Mouse (Mus musculus): ENCODE data around the gene 4933411K16Rik.

The 4933411K16Rik gene

GRCm38 (mm10) chr19:42035456-42036248 lies 16.4 kb upstream of the 4933411K16Rik start, which contains the start of gene Ankrd2:
Gene Ankrd2, plus strand, starts transcription at chr19:42036000.
- peak; percentile 95 for DNase-seq

GRCm38 (mm10) chr19:42036357-42036756 lies 15.7 kb upstream of the 4933411K16Rik start:
- no peak for DNase-seq

GRCm38 (mm10) chr19:42037167-42037702 lies 14.8 kb upstream of the 4933411K16Rik start:
- DNase-seq, result no peak

- DNase-seq, result no peak
Observed at GRCm38 (mm10) chr19:42038310-42038709, 13.7 kb upstream of the 4933411K16Rik start.

DNA sequence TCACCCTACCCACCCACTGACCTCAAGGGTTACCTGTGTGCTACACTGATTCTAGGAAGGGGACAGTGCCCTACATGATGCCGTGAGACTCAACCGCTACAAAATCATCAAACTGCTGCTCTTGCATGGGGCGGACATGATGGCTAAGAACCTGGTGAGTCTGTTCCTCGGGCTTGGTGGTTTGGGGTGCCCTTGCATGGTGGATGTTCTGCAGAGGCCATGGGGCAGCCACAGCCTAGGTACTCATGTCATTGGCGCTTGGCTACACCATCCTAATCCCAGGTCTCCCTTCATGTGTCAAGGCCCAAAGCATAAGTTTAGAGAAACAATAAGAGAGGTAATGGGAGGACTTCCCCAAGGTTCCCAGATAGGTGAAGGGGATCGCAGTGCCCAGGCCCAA lies 8.1 kb upstream of the 4933411K16Rik start:
- DNase-seq, result no peak

- DNase-seq, result peak; percentile 94
Observed at GRCm38 (mm10) chr19:42045269-42046102, 6.6 kb upstream of the 4933411K16Rik start, which contains the start of gene Hoga1. Gene Hoga1, plus strand, starts transcription at chr19:42045610.

- DNase-seq, result peak in 1 of 2 experiments; percentile 51
Observed at GRCm38 (mm10) chr19:42050251-42050650, 1.8 kb upstream of the 4933411K16Rik start.

- no peak for DNase-seq
Observed at GRCm38 (mm10) chr19:42051351-42051750, 697 bp upstream of the 4933411K16Rik start.

DNA sequence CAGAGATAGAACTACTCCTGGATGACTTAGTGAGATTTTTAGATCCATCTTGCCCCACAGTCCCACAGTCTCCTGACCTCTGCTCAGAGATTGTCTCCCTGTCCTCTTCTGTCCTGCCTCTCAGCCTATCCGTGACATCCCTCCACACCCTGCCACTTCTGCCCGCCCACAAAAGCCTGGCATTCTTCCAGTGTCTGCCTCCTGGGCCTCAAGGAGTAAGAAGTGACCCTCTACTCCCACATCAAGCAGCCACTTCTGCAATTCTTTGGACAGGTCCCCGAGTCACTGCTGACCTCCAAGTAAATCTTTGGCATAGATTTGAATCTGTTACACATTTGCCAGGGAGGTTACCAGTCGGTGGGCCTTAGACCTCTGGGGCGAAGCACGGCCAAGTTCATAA lies 2.2 kb downstream of the 4933411K16Rik start:
- DNase-seq, result peak; percentile 90 to 93

GRCm38 (mm10) chr19:42055881-42056280 lies 3.8 kb downstream of the 4933411K16Rik start:
- peak; percentile 55 to 61 for DNase-seq

DNA sequence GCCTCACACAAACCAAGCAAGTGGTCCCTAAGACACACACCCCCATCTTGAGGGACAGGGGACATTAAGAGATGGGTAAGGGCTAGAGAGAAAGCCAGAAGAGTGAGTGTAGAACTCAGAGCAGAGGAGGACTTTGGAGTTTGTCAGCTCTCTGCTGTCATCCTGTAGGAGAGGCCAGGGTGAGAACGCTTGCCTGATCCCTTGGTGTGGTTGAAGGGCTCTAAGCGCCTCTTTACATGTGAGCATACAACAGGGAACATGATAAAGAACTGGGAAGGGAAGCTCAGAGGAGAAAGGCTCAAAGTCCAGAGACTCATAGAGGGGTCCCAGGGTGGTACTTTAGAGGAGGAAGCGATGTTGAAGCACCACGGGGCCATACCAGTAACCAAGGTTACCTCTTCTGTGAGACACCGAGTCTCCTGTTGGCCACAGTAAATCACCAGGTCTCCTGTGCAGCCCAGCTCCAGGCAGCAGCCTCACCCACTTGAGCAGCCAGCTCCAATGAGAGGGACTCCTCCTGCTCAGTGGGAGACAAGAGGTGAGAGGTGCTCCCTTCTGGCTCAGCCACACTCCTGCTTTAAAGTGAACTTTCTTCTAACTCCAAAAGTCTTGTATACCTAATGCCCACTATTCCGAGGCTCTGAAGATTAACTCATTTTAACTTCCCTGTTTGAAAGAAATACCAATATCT lies 4.8 kb downstream of the 4933411K16Rik start:
- peak in 1 of 2 experiments; percentile 51 for DNase-seq

DNA sequence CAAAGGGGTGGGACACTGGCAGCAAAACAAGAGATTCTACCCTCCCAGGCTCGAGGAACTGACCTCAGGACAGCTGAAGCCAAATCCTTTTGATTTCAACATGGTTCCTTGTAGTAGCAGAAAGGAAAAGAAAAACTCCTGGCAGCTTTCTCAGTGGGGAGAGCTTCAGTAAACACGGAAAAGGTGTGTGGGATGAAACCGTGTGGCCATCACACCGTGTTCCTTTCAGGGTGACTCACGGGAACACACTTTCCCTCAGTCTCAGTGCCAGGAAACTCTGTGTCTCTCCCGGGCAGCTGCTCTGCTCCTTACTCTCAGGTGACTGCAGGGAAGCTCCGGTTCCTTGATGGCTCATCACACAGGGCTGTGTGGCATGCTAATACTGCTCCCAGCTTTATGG lies 6.4 kb downstream of the 4933411K16Rik start:
- DNase-seq, result no peak

DNA sequence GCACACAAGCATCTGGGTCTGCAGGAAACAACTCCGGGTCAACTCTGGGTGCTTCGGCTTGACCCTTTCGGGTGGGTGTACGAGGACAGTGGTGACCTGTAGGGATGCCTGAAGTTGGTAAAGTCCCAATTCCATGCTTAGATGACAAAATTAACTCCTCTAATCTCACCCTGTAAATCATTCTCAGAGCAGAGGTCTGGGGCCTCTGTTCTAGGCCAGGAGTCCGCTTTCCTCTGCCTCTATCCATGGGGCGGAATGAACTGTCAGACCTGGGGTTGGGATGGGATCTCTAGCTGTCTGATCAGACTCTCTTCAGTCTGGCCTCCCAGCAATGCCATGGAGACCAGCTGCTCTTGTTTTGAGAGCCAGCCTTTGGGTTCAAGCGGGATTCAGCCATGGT lies 9.4 kb downstream of the 4933411K16Rik start:
- peak; percentile 70 to 80 for DNase-seq

DNA sequence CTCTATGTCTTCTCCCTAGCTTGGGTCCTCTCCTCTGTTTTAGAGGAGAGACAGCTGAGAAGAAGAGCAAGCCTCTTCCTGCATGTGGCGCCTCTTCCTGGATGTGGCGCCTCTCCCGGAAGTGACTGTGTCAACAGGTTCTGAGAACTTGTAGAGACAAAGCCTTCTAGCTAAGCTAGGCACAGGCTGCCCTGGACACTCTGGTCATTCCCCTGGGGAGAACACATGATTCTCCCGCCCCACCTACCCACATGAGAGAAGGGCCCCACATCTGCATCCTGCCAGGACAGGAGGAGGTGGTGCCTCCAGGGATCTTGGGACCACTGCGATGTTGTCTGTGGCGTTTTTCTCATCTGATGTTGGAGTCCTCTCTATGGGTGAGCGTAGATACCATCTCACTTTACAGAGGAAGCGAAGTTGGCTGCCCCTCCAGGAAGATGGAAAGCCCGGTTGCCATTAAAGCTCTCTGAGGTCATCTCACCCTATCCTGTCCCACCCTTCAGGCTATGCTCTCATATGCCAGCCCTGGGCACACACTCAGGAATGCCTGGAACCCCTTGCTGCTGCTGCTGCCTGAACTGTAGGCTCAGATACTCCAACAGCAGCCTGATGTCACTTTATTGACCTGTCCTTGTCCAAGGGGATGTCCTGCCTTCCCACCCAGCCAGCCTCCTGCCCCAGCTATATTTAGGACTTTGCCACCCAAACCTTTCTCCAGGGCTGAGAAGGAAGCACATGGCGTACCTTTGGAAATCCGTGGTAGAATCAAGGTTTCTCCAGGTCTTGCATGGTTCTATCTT lies 16.6 kb downstream of the 4933411K16Rik start:
- DNase-seq, result no peak

- DNase-seq, result peak; percentile 61 to 63
Observed at GRCm38 (mm10) chr19:42069241-42069525, 17.1 kb downstream of the 4933411K16Rik start.

DNA sequence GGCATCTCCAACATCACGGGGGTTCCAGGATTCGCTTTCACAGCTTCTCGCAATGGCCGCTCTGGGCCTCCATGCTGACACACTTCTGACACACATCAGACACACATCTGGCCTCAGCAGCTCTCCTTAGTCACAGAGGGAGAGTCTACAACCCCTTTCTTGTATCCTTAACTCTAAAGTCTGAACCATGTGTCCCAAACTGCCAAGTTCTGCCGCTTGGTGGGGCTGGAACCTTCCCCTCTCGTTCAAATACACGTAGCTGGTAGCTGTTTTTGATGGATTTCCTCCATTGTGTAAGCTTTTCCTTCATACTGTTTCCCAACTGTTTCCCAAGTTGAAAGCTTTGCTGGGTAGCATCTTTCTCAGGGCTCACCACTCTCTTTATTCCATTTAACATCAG lies 19.2 kb downstream of the 4933411K16Rik start:
- DNase-seq, result no peak

DNA sequence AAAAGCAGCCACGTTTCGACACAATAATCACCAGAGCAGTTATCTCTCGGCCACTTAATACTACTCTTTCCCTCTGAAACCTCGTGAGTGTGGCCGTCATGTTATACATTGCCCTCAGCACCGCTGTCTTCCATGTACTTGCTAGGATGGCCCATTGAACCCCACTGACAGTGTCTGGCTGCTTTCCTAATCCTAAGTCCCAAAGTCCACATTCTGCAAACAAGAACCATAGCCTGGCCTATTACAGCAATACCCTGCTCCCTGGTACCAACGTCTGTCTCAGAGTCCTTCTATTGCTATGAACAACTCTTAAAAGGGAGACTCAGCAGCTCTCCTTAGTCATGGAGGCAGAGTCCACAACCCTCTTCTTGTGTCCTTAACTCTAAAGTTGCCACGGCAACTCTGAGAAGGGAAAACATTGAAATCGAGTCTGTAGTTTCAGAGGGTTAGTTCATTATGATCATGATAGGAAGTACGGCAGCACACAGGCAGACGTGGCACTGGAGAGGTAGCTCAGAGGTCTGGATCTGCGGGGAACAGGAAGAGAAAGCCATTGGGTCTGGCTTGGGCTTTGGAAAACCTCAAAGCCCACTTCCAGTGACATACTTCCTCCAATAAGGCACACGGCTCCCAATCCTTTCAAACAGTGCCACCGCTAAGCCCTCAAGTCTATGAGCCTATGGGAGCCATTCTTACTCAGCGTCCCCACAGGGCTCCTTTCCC lies 20.0 kb downstream of the 4933411K16Rik start:
- DNase-seq, result peak; percentile 68 to 85

- peak; percentile 70 to 80 for DNase-seq
Observed at GRCm38 (mm10) chr19:42072802-42073201, 20.8 kb downstream of the 4933411K16Rik start.

- no peak for DNase-seq
Observed at GRCm38 (mm10) chr19:42075051-42075450, 23.0 kb downstream of the 4933411K16Rik start.

GRCm38 (mm10) chr19:42075992-42076391 lies 23.9 kb downstream of the 4933411K16Rik start:
- no peak for DNase-seq

DNA sequence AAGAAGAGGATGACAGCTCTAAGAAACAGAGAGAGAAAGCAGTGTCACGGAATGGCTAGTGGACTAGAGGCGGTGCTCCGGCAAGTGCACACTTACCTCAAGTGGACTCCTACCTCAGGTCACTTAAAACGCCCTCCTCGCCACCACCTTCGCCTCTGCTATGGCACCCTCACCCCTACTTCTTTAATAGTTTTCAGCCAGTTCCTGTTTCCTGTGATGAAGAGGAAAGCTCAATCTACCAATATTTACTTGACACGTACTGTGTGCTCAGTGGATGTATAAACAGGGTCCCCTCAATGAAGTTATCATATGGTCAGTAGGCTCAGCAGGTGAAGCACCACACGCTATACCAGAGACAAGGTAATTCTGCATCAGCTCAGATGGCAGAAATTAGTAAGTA lies 26.5 kb downstream of the 4933411K16Rik start:
- no peak for DNase-seq

Data from kidney, postnatal 36 days (tissue).